Mouse (Mus musculus) 3T3-L1 (cell line): ENCODE results near the gene Olfr1046.
"Not testable (repeated sequence)": the region's sequence is repeated elsewhere in the genome, so short reads cannot be mapped to it uniquely, and the experiment has no call there.

Experiments
- DNase-seq: peaks from one replicate; pipeline ENCODE4 v3.0.0-alpha.2; 2015; ENCODE audit warnings: low read depth, low spot score

Gene Olfr1046

DNA sequence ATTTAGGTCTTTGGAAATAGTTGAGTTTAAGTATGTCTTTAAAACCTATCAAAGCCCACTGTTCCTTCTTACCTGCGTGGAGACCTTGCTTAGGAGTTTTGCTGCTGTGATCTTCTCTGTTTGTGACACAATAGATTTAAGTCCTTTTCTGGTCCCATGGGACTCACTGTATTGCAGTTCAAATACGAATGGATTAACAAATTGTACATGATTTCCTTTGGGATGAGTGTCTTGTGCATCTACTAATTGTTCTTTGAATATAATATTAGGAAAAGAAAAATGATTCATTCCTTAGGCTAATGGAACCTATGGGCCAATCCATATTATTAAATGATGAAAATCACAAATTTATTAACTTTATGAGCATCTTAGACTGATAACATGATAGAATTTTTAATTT, at the start of gene Olfr1046:
Gene Olfr1046 (minus strand): TSS at position 101 of the 400 bp plus-strand sequence.
- DNase-seq, result no peak

DNA sequence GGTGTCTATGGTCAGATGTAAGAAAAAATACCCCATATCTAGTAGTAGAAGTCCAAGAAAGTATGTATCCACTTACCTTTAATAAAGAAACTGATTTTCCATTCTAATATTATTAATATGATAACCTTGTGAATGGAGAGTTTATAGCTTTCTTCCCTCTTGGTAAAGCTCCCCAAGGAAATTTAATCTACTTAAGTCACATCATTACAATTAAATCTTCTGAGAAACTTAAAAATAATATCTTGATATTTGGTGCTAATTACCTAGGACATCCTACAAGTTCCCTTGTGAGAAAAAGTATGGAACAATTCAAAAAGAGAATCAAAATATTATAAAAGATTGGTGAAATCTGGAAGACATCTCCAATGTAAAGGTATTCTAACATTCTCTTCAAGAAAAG, 39.1 kb upstream of the Olfr1046 start, which contains the start of gene Olfr1049:
Gene Olfr1049 (minus strand): TSS at position 101 of the 400 bp plus-strand sequence.
- not testable (repeated sequence) for DNase-seq

DNA sequence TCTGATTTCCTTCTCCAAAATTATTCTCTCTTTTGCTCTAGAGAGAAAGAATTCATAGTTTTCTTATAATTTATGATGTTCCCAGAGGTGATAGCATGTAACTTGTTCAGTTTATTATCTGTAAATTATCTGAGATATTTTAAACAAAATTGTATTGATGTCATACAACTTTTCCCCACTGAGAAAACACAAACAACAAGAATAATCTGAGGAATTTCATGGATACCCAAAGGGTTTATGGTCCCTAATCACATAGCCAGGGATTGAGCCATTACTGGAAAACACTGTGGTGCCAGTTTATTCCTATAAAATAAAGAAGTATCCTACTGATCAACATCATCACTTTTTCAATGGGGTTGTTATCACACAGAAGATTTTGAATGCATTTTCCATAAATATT, 21.1 kb upstream of the Olfr1046 start, which contains the start of gene Olfr1048:
Gene Olfr1048 (minus strand): TSS at position 101 of the 400 bp plus-strand sequence.
- DNase-seq, result no peak

DNA sequence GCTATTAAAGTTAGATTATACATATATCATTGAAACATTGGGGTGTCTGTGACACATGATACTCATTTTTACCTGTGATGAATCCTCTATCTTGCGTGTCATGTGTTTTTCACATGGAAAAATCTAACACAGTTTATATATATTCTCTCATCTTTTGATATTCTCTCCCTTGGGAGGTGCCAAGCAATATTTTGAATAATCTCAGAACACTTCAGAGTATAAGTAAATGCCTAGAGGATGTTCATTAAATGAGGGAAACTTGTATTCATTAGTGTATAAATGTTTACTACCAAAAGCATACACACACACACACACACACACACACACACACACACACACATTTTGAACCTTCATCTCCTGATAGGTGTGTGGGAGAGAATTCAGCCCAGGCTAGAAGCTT, 12.2 kb upstream of the Olfr1046 start, which contains the start of gene Olfr1047:
Gene Olfr1047 (minus strand): TSS at position 101 of the 400 bp plus-strand sequence.
- DNase-seq, result no peak

DNA sequence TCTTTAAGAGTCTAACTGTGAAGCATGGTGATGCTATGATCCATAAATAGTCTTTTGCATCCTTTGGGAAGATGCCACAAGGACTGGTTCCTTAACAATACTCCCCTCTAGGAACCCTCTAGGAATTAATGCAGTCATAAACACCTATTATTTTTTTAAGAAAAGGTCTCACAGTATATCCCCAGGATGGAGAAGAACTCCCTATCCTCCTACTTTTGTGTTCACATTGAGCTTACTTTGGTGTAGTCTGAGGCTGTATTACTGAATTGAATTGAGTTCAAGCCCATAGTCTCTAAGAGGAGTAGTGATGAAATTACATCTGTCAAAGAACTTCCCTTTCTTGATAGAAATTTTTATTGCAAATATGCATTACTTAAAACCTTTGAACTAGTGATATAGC, 16.2 kb downstream of the Olfr1046 start, which contains the start of gene Olfr1045:
Gene Olfr1045 (minus strand): TSS at position 101 of the 400 bp plus-strand sequence.
- DNase-seq, result no peak

DNA sequence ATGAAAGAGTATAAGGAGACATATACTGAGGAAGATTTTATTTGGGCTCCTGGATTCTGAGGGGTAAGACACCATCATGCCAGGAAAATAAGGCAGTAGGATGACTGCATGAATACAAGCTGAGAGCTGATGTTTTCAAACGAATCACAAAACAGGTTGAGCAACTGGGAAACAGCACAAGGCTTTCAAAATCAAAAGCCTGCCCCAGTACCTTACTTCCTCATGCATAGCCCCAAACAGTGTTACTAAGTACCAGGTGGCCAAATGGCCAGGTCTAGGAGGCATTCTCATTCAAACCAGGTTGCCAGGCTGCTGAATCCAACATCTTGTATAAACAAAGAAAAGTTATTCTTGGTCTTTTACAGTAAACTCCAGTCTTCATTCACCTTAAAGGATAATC, 23.3 kb downstream of the Olfr1046 start:
- DNase-seq, result no peak

DNA sequence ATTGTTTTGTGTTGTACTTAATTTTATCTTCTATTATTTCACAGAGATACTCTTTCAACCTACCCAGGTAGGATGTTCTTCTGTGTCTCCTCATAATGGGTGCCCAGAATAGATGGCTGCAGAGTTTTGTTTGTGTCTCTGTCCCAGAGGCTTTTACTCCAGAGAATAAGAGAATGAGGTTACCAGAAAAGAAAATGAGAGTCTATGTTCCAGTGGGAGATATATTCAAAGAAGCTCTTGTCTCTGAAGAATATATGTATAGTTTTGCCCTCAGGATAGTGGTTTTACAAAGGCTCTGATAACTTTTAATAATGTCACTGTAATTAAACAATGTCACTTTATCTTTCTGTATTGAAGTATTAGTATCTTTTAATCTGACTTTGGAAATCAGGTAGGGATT, 33.5 kb downstream of the Olfr1046 start, which contains the start of gene Olfr52:
Gene Olfr52 (minus strand): TSS at position 101 of the 400 bp plus-strand sequence.
- DNase-seq, result no peak

DNA sequence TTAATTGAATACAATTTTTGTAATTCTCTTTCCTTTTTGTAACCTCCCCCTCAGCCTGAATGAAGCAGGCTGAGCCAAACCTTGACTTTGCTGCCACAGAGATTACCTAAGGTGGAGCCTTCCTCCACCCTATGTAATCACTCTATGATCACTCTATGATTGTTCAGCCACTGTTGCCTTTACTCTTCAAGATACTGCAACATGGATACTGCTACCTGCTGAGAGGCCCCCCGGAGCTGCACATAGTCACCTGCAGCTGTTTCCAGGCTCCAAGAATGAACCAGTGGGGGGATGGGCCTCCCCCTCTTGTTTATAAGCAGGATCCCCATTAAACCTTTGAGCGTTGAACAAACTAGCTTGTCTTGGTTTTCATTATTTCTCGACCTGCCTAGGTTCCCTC, 39.2 kb downstream of the Olfr1046 start:
- no peak for DNase-seq

DNA sequence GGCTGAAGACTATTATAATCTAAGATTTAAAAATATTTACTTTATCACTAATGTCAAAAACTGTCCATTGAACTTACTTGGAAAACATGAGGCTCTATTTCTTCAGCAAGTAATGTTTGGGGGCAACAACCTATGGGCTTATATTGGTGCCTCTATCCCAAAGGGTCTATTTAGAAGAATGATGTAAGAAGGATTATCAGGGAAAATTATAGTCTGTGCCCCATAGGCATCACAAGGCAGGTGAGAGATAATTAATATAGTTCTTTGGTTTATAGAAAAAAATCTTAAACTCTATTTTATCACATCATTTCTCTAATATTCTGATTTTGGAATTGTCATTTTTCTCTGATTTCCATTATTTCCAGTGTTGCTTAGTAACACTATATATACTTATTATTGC, 41.4 kb downstream of the Olfr1046 start, which contains the start of gene Olfr1044:
Gene Olfr1044 (minus strand): TSS at position 101 of the 400 bp plus-strand sequence.
- no peak for DNase-seq

DNA sequence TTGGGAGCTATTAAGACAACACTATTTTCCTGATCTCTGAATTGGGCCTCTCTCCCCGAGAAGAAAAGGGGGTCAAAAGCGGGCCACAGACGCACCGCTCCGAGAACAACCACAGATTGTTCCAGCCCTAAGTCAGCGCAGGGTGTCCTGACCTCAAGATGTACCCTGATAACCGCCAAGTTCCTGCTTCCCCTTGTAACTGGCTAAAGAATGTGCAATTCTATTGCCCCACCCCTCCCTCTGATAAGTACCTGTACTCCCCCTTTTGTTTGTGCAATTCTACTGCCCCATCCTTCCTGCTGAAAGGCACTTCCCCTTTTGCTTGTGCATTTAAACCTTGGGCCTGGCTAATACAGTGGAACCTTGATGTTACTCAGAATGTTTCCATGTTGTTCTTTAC, 43.7 kb downstream of the Olfr1046 start:
- DNase-seq, result not testable (repeated sequence)

DNA sequence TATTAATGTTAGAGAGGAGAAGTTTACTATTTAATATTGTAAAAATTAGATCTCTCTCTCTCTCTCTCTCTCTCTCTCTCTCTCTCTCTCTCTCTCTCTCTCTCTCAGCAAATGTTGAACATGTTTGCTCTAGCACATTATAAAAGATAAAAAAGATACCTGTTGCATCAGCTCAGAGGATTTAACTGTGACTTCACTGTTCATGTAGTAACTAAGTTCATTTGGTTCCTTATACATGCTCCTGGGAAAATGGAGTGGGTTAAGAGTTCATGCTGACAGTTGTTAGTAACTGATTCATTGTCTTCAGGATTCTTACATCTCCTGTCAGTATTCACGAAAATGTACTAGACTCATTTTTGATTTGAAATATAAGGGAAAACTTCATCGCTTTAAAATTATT, 51.7 kb downstream of the Olfr1046 start, which contains the start of gene Olfr1043:
Gene Olfr1043 (minus strand): TSS at position 101 of the 400 bp plus-strand sequence.
- no peak for DNase-seq
